Mouse (Mus musculus): ENCODE measurements around the gene Skor1. TPM values are rescaled to one million over a fixed set of nuclear protein-coding genes. Genes with fewer than 3 reads are reported as not detected.
A peak's percentile ranks its signal among the peaks of the same experiment; 100 is the strongest.

Gene Skor1
- polyA plus RNA-seq, 1 experiment from 2014 or later, result not detected

- Histone ChIP-seq H3K4me2 (peak overlapping the region; percentile 80), H3K9ac (peak overlapping the region; percentile 86), H3K9me3 (replicated peaks) (no peaks in the 10 kb centered on the region), H3K4me3 (peak overlapping the region; percentile 87), H3K27me3 (peaks cover 50% of the 10 kb centered on the region), H3K27ac (peak overlapping the region; percentile 90), H3K4me1 (replicated peaks) (peaks cover 44% of the 10 kb centered on the region), H3K36me3 (no peaks in the 10 kb centered on the region)
- WGBS, result under 1% methylated on average over 48 of the region's 48 CpGs
- peak; percentile 98 for ATAC-seq (replicated peaks; ENCODE audit: insufficient number of reproducible peaks, insufficient read depth, low FRiP score, low read depth)
These were observed 15.8 kb downstream of the Skor1 start for GRCm38 (mm10) chr9:63132673-63133601.

GRCm38 (mm10) chr9:63131957-63132602, 16.7 kb downstream of the Skor1 start:
- peaks cover 42% of the 10 kb centered on the region for H3K27me3 ChIP-seq
- ATAC-seq (replicated peaks; ENCODE audit: insufficient number of reproducible peaks, insufficient read depth, low FRiP score, low read depth), result no peak; the same call in 1 of the 2 replicates
- peak overlapping the region; percentile 87 for H3K4me3 ChIP-seq

GRCm38 (mm10) chr9:63129641-63130041, 19.1 kb downstream of the Skor1 start:
- H3K9ac ChIP-seq, result no peak overlapping the region
- no peak overlapping the region for H3K4me3 ChIP-seq
- 68% methylated on average over 8 of the region's 8 CpGs for WGBS
- H3K27ac ChIP-seq, result no peak overlapping the region
- H3K4me1 ChIP-seq (replicated peaks), result peaks cover 24% of the 10 kb centered on the region
- H3K27me3 ChIP-seq, result peaks cover 19% of the 10 kb centered on the region
- H3K36me3 ChIP-seq, result no peaks in the 10 kb centered on the region
- no peak overlapping the region for H3K4me2 ChIP-seq
- H3K9me3 ChIP-seq (replicated peaks), result no peaks in the 10 kb centered on the region
- no peak for ATAC-seq (replicated peaks; ENCODE audit: insufficient number of reproducible peaks, insufficient read depth, low FRiP score, low read depth)

More at GRCm38 (mm10) chr9:63131957-63132602, 16.7 kb downstream of the Skor1 start:
- Histone ChIP-seq H3K9ac (peak overlapping the region; percentile 86), H3K36me3 (no peaks in the 10 kb centered on the region), H3K9me3 (replicated peaks) (no peaks in the 10 kb centered on the region), H3K4me1 (replicated peaks) (peaks cover 41% of the 10 kb centered on the region), H3K27ac (peak overlapping the region; percentile 90), H3K4me2 (peak overlapping the region; percentile 80)
- WGBS, result 3% methylated on average over 28 of the region's 28 CpGs

- Histone ChIP-seq H3K9ac (no peak overlapping the region), H3K4me3 (no peak overlapping the region), H3K4me2 (peak overlapping the region; percentile 85; the same call in 1 of the 2 replicates), H3K27ac (no peak overlapping the region), H3K9me3 (replicated peaks) (no peaks in the 10 kb centered on the region), H3K4me1 (replicated peaks) (peaks cover 6% of the 10 kb centered on the region), H3K36me3 (no peaks in the 10 kb centered on the region), H3K27me3 (no peaks in the 10 kb centered on the region)
- WGBS, result 40% methylated on average over 9 of the region's 9 CpGs
- no peak for ATAC-seq (replicated peaks; ENCODE audit: insufficient number of reproducible peaks, insufficient read depth, low FRiP score, low read depth)
These were observed 24.2 kb downstream of the Skor1 start for GRCm38 (mm10) chr9:63124512-63124911.

- Histone ChIP-seq H3K9ac (peak overlapping the region; percentile 65), H3K4me1 (replicated peaks) (peaks cover 6% of the 10 kb centered on the region), H3K4me3 (peak overlapping the region; percentile 56), H3K9me3 (replicated peaks) (no peaks in the 10 kb centered on the region), H3K27me3 (no peaks in the 10 kb centered on the region), H3K4me2 (peak overlapping the region; percentile 85), H3K36me3 (no peaks in the 10 kb centered on the region), H3K27ac (peak overlapping the region; percentile 65)
- peak; percentile 96 for ATAC-seq (replicated peaks; ENCODE audit: insufficient number of reproducible peaks, insufficient read depth, low FRiP score, low read depth)
- 5% methylated on average over 30 of the region's 30 CpGs for WGBS
These were observed 25.0 kb downstream of the Skor1 start for GRCm38 (mm10) chr9:63123451-63124438.

- H3K4me3 ChIP-seq, result no peak overlapping the region
- H3K4me2 ChIP-seq, result no peak overlapping the region
- H3K27me3 ChIP-seq, result no peaks in the 10 kb centered on the region
- 56% methylated on average over 8 of the region's 8 CpGs for whole genome bisulfite sequencing
- H3K27ac ChIP-seq, result no peak overlapping the region
- H3K9me3 ChIP-seq (replicated peaks), result no peaks in the 10 kb centered on the region
- no peaks in the 10 kb centered on the region for H3K36me3 ChIP-seq
- ATAC-seq (replicated peaks; ENCODE audit: insufficient number of reproducible peaks, insufficient read depth, low FRiP score, low read depth), result no peak
- H3K4me1 ChIP-seq (replicated peaks), result peaks cover 6% of the 10 kb centered on the region
- H3K9ac ChIP-seq, result no peak overlapping the region
These were observed 26.5 kb downstream of the Skor1 start for GRCm38 (mm10) chr9:63122161-63122833.

- no peak for ATAC-seq (replicated peaks; ENCODE audit: insufficient number of reproducible peaks, insufficient read depth, low FRiP score, low read depth)
- H3K4me2 ChIP-seq, result no peak overlapping the region
- no peak overlapping the region for H3K27ac ChIP-seq
- H3K27me3 ChIP-seq, result no peaks in the 10 kb centered on the region
- H3K36me3 ChIP-seq, result no peaks in the 10 kb centered on the region
- WGBS, result 75% methylated on average over 5 of the region's 5 CpGs
- no peaks in the 10 kb centered on the region for H3K4me1 ChIP-seq (replicated peaks)
- H3K4me3 ChIP-seq, result no peak overlapping the region
- no peaks in the 10 kb centered on the region for H3K9me3 ChIP-seq (replicated peaks)
- no peak overlapping the region for H3K9ac ChIP-seq
These were observed 30.4 kb downstream of the Skor1 start for GRCm38 (mm10) chr9:63118385-63118784.

- H3K27me3 ChIP-seq, result no peaks in the 10 kb centered on the region
- H3K9me3 ChIP-seq (replicated peaks), result no peaks in the 10 kb centered on the region
- no peak for ATAC-seq (replicated peaks; ENCODE audit: insufficient number of reproducible peaks, insufficient read depth, low FRiP score, low read depth)
- H3K36me3 ChIP-seq, result no peaks in the 10 kb centered on the region
- no peak overlapping the region for H3K27ac ChIP-seq
- H3K9ac ChIP-seq, result no peak overlapping the region
- WGBS, result 73% methylated on average over 3 of the region's 3 CpGs
- no peak overlapping the region for H3K4me2 ChIP-seq
- no peak overlapping the region for H3K4me3 ChIP-seq
- H3K4me1 ChIP-seq (replicated peaks), result peaks cover 17% of the 10 kb centered on the region
These were observed 36.2 kb downstream of the Skor1 start for GRCm38 (mm10) chr9:63112514-63112913.

GRCm38 (mm10) chr9:63109782-63110087, 39.0 kb downstream of the Skor1 start:
- peak overlapping the region; percentile 67 for H3K4me2 ChIP-seq
- no peaks in the 10 kb centered on the region for H3K36me3 ChIP-seq
- no peaks in the 10 kb centered on the region for H3K27me3 ChIP-seq
- peak overlapping the region; percentile 7; the same call in 1 of the 2 replicates for H3K9ac ChIP-seq
- WGBS, result 9% methylated on average over 2 of the region's 2 CpGs
- H3K4me3 ChIP-seq, result peak overlapping the region; percentile 66
- no peak for ATAC-seq (replicated peaks; ENCODE audit: insufficient number of reproducible peaks, insufficient read depth, low FRiP score, low read depth)
- peaks cover 17% of the 10 kb centered on the region for H3K4me1 ChIP-seq (replicated peaks)
- H3K27ac ChIP-seq, result peak overlapping the region; percentile 99
- no peaks in the 10 kb centered on the region for H3K9me3 ChIP-seq (replicated peaks)

- Histone ChIP-seq H3K9me3 (replicated peaks) (no peaks in the 10 kb centered on the region), H3K36me3 (no peaks in the 10 kb centered on the region), H3K27me3 (no peaks in the 10 kb centered on the region), H3K4me1 (replicated peaks) (peaks cover 17% of the 10 kb centered on the region), H3K9ac (peak overlapping the region; percentile 68), H3K4me3 (peak overlapping the region; percentile 66), H3K27ac (peak overlapping the region; percentile 99), H3K4me2 (peak overlapping the region; percentile 67)
- ATAC-seq (replicated peaks; ENCODE audit: insufficient number of reproducible peaks, insufficient read depth, low FRiP score, low read depth), result peak; percentile 86
- WGBS, result 2% methylated on average over 34 of the region's 34 CpGs
These were observed 39.6 kb downstream of the Skor1 start for GRCm38 (mm10) chr9:63109020-63109781.
